Mouse (Mus musculus) erythroid progenitor cell, adult 5-6 weeks (primary cell): ENCODE results near the gene Fzd1. TPM values are rescaled to one million over a fixed set of nuclear protein-coding genes. Genes with fewer than 3 reads are reported as not detected.

Experiments
- ATAC-seq: replicated peaks from 2 replicates; pipeline ENCODE4 v1.8.0; 2016; ENCODE audit warnings: moderate number of reproducible peaks, mild to moderate bottlenecking, moderate TSS enrichment, inconsistent platforms; ENCODE audit not compliant: poor library complexity, low FRiP score, severe bottlenecking
- total RNA-seq, 2 experiments: library from RNA; stranded (forward) in 1 of 2; stranded (reverse) in 1 of 2; fragments of 150-400 nt in 1 of 2; fragments of 186-747, 209-891 nt in 1 of 2; gene quantifications; 2 replicates each; pipeline versions ENCODE4 v1.2.3 to v1.2.4; 2015 to 2017; ENCODE audit warnings: low replicate concordance in 2 of 2

Fzd1 gene
- total RNA-seq, 2 experiments from 2014 or later, result not detected

- no peak for ATAC-seq
Observed at GRCm38 (mm10) chr5:4755326-4755725, 2.5 kb downstream of the Fzd1 start.

GRCm38 (mm10) chr5:4754701-4755281 is 3.0 kb downstream of the Fzd1 start:
- no peak for ATAC-seq

GRCm38 (mm10) chr5:4753161-4753560 is 4.7 kb downstream of the Fzd1 start:
- ATAC-seq, result no peak

GRCm38 (mm10) chr5:4742722-4743121 is 15.1 kb downstream of the Fzd1 start:
- ATAC-seq, result no peak

GRCm38 (mm10) chr5:4737013-4737412 is 20.8 kb downstream of the Fzd1 start:
- no peak for ATAC-seq

- ATAC-seq, result no peak
Observed at GRCm38 (mm10) chr5:4735461-4735860, 22.4 kb downstream of the Fzd1 start.

GRCm38 (mm10) chr5:4733239-4733638 is 24.6 kb downstream of the Fzd1 start:
- no peak for ATAC-seq

GRCm38 (mm10) chr5:4732241-4733229 is 25.3 kb downstream of the Fzd1 start:
- ATAC-seq, result no peak

- ATAC-seq, result no peak
Observed at GRCm38 (mm10) chr5:4731743-4732215, 26.1 kb downstream of the Fzd1 start.

GRCm38 (mm10) chr5:4731064-4731463 is 26.8 kb downstream of the Fzd1 start:
- ATAC-seq, result no peak
